Mouse (Mus musculus): Measurements from ENCODE around the gene Sspo. TPM values are rescaled to one million over a fixed set of nuclear protein-coding genes. Genes with fewer than 3 reads are reported as not detected.

Gene Sspo
- total and polyA plus RNA-seq, 3 experiments = not detected

DNA sequence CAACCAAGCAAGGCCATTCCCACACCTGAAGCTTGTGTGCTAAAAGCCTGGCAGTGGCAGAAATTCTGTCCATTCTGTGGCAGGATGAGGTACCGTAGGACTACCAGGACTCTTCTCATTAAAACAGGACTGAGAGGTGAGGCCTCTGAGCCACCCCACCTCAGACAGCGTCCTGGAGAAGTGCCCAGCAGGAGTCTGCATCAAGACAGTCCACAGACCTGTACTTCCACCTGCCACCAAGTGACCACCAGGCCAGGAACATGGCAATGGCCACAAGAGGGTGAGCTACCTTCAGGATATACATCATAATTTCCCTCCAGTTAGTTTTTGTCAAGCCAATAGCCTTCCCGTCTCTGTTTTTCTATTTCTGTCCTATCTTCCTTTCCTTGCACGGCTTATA lies 35.9 kb upstream of the Sspo start:
- H3K36me3 ChIP-seq (ENCODE audit: control insufficient read depth in 1 of 2, insufficient read depth in 2 of 2, low read length in 2 of 2) = no peaks in the 10 kb centered on the region
- H3K27me3 ChIP-seq (ENCODE audit: control insufficient read depth in 1 of 2, insufficient read depth in 2 of 2, low read length in 2 of 2) = no peaks in the 10 kb centered on the region
- no peak for DNase-seq (ENCODE audit: low read depth, low spot score)
- no peaks in the 10 kb centered on the region for H3K79me2 ChIP-seq (ENCODE audit: control insufficient read depth, insufficient read depth, low read length, poor library complexity)
- H3K4me3 ChIP-seq (ENCODE audit: control insufficient read depth in 1 of 2, insufficient read depth in 1 of 2, low read depth in 2 of 2, low read length in 2 of 2) = no peak overlapping the region
- no peak overlapping the region for H3K9ac ChIP-seq (ENCODE audit: control insufficient read depth, low read depth, low read length, poor library complexity, severe bottlenecking)
- TF ChIP-seq EP300 (IDR thresholded peaks at IDR 0.05; ENCODE audit: low read depth in 1 of 2, low read length in 2 of 2) = no peak
- no peak for TF ChIP-seq ZMIZ1 (IDR thresholded peaks at IDR 0.05; ENCODE audit: low read depth, low read length)
- TF ChIP-seq MXI1 (IDR thresholded peaks at IDR 0.05; ENCODE audit: low read depth, low read length) = no peak
- no peak for TF ChIP-seq HCFC1 (IDR thresholded peaks at IDR 0.05; ENCODE audit: low read depth, low read length)
- TF ChIP-seq ELF1 (IDR thresholded peaks at IDR 0.05; ENCODE audit: low read depth, low read length) = no peak
- TF ChIP-seq UBTF (IDR thresholded peaks at IDR 0.05; ENCODE audit: borderline replicate concordance, insufficient read depth, low read depth, low read length) = no peak
- TF ChIP-seq MYC (IDR thresholded peaks at IDR 0.05; ENCODE audit: low read depth, low read length) = no peak
- TF ChIP-seq GABPA (IDR thresholded peaks at IDR 0.05; ENCODE audit: low read depth, low read length) = no peak
- TF ChIP-seq MYB (IDR thresholded peaks at IDR 0.05; ENCODE audit: low read depth, low read length) = no peak
- TF ChIP-seq MAZ (IDR thresholded peaks at IDR 0.05; ENCODE audit: low read depth, low read length) = no peak
- no peak for TF ChIP-seq SIN3A (IDR thresholded peaks at IDR 0.05; ENCODE audit: low read length)
- TF ChIP-seq BHLHE40 (IDR thresholded peaks at IDR 0.05; ENCODE audit: borderline replicate concordance, low read depth, low read length) = no peak
- TF ChIP-seq POLR2A (IDR thresholded peaks at IDR 0.05; ENCODE audit: control insufficient read depth in 1 of 2, insufficient read depth in 1 of 2, low read depth in 1 of 2, low read length in 2 of 2, poor library complexity in 1 of 2) = no peak
- TF ChIP-seq ZC3H11A (IDR thresholded peaks at IDR 0.05; ENCODE audit: low read depth, low read length) = no peak
- TF ChIP-seq USF1 (IDR thresholded peaks at IDR 0.05; ENCODE audit: low read depth, low read length) = no peak
- no peaks in the 10 kb centered on the region for H3K9me3 ChIP-seq (replicated peaks; ENCODE audit: insufficient read depth, low read length)
- no peaks in the 10 kb centered on the region for H3K4me1 ChIP-seq (ENCODE audit: control insufficient read depth in 1 of 2, insufficient read depth in 2 of 2, low read length in 2 of 2)
- H3K27ac ChIP-seq (ENCODE audit: control insufficient read depth, low read depth, low read length) = no peak overlapping the region

DNA sequence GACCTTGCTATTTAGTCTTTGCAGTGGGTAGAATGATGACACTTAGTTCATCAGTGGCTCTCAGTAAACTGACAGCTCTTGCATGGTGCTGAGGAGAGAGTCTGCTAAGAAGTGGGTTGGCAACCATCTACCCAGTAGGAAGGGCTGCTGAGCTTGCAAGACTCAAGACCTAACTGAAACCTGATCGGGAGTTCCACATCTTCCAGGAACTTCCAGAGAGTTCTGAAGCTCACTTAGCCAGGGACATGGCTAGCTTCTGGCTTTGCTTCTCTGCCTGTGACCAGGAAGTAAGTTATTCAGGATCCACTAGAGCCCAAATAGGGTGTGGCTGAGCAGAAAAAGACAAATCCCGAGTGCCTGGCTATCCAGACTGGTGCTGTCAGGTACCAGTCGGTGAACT lies 35.4 kb upstream of the Sspo start:
- Histone ChIP-seq H3K9ac (ENCODE audit: control insufficient read depth, low read depth, low read length, poor library complexity, severe bottlenecking) (no peak overlapping the region), H3K36me3 (ENCODE audit: control insufficient read depth in 1 of 2, insufficient read depth in 2 of 2, low read length in 2 of 2) (no peaks in the 10 kb centered on the region), H3K4me1 (ENCODE audit: control insufficient read depth in 1 of 2, insufficient read depth in 2 of 2, low read length in 2 of 2) (no peaks in the 10 kb centered on the region), H3K4me3 (ENCODE audit: control insufficient read depth in 1 of 2, insufficient read depth in 1 of 2, low read depth in 2 of 2, low read length in 2 of 2) (no peak overlapping the region), H3K27ac (ENCODE audit: control insufficient read depth, low read depth, low read length) (no peak overlapping the region), H3K79me2 (ENCODE audit: control insufficient read depth, insufficient read depth, low read length, poor library complexity) (no peaks in the 10 kb centered on the region), H3K27me3 (ENCODE audit: control insufficient read depth in 1 of 2, insufficient read depth in 2 of 2, low read length in 2 of 2) (no peaks in the 10 kb centered on the region), H3K9me3 (replicated peaks; ENCODE audit: insufficient read depth, low read length) (no peaks in the 10 kb centered on the region)
- no peak for TF ChIP-seq CHD1 (IDR thresholded peaks at IDR 0.05; ENCODE audit: low read depth, low read length)
- TF ChIP-seq TCF12 (IDR thresholded peaks at IDR 0.05; ENCODE audit: low read depth, low read length) = no peak
- no peak for TF ChIP-seq NRF1 (IDR thresholded peaks at IDR 0.05; ENCODE audit: insufficient read depth, low read depth, low read length, poor library complexity, severe bottlenecking)
- TF ChIP-seq POLR2AphosphoS2 (IDR thresholded peaks at IDR 0.05; ENCODE audit: low read length) = no peak
- TF ChIP-seq E2F4 (IDR thresholded peaks at IDR 0.05; ENCODE audit: borderline replicate concordance, low read depth, low read length) = no peak
- TF ChIP-seq MXI1 (IDR thresholded peaks at IDR 0.05; ENCODE audit: low read depth, low read length) = no peak
- no peak for TF ChIP-seq BHLHE40 (IDR thresholded peaks at IDR 0.05; ENCODE audit: borderline replicate concordance, low read depth, low read length)
- DNase-seq (ENCODE audit: low read depth, low spot score) = no peak
